Mouse (Mus musculus): ENCODE measurements at regions not wholly inside any gene's neighbourhood (a gene's known extent, or its start where the extent isn't known, plus 50 kb on each side); places are given as distances from the start of the nearest gene placed in this dataset.

- TF ChIP-seq POLR2A (IDR thresholded peaks at IDR 0.05; ENCODE audit: low read depth, low read length), result no peak
- no peak for TF ChIP-seq CTCF (IDR thresholded peaks at IDR 0.05; ENCODE audit: extremely low read depth, insufficient read length, insufficient replicate concordance, low read depth, low read length)
Measured at GRCm38 (mm10) chr19:32939692-32940091, 182.4 kb downstream of the Pten start.
